Mouse (Mus musculus) megakaryocyte, embryonic 14.5 days (primary cell): Measurements from ENCODE around the gene Ubqln4. TPM values are rescaled to one million over a fixed set of nuclear protein-coding genes. Genes with fewer than 3 reads are reported as not detected.
"Not testable (repeated sequence)": the region's sequence is repeated elsewhere in the genome, so short reads cannot be mapped to it uniquely, and the experiment has no call there.

Source experiments
- H3K27me3 ChIP-seq: replicated peaks from 2 replicates; pipeline ENCODE3; 2012; ENCODE audit warnings: inconsistent platforms
- H3K36me3 ChIP-seq: replicated peaks from 2 replicates; pipeline ENCODE3; 2012; ENCODE audit warnings: low read length, inconsistent platforms, mixed read lengths
- H3K4me1 ChIP-seq: 2 replicates; pipeline ENCODE4 v1.6.1; 2012; ENCODE audit warnings: inconsistent platforms
- H3K4me3 ChIP-seq: replicated peaks from 2 replicates; pipeline ENCODE3; 2012; ENCODE audit warnings: moderate library complexity, mild to moderate bottlenecking, inconsistent platforms
- H3K9me3 ChIP-seq: 2 replicates; pipeline ENCODE4 v1.6.1; 2012; ENCODE audit warnings: inconsistent platforms
- FLI1 ChIP-seq: IDR thresholded peaks from 2 replicates; pipeline ENCODE4 v1.6.1; 2012; ENCODE audit warnings: low read length, inconsistent platforms, mixed read lengths
- GATA1 ChIP-seq: IDR thresholded peaks from 3 replicates; pipeline ENCODE4 v1.6.1; 2012; ENCODE audit warnings: mixed read lengths, low read length, inconsistent platforms, borderline replicate concordance
- polyA plus RNA-seq: library from polyadenylated mRNA; stranded (reverse); fragments of >175 nt; gene quantifications from 2 replicates; pipeline ENCODE4 v1.2.3, GENCODE M21; 2012; ENCODE audit warnings: low replicate concordance; ENCODE audit not compliant: insufficient read depth

The Ubqln4 gene
- polyA plus RNA-seq, 1 experiment: 26.1 TPM

GRCm38 (mm10) chr3:88566116-88566515 is 12.6 kb downstream of the Ubqln4 start:
- TF ChIP-seq FLI1 (no peak), GATA1 (no peak)
- Histone ChIP-seq H3K4me1 (peaks cover 22% of the 10 kb centered on the region), H3K36me3 (peaks cover 92% of the 10 kb centered on the region), H3K4me3 (no peak overlapping the region), H3K9me3 (no peaks in the 10 kb centered on the region), H3K27me3 (no peaks in the 10 kb centered on the region)

DNA sequence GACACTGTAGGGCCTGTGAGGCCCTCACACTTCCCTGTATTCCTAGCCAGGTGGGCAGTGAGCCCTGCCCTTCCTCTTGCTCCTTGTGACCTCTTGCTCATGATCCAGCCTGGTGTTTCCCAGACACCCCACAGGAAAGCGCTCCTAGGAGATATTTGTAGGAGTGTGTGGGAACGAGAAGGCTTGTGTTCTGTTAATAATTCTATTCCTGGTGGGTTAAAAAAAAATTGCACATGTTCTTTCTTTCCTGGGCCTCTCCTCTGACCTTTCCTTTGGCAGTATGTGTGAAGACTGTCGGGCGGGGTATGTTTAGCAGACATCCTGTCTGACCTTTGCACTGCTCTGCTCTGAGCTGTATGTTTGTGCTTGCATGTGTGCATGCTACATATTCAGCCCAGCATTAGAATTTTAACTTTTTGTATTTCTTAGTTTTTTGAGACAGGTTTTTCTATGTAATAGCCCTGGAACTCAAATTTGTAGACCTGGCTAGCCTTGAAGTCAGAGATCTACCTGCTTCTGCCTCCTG is 13.0 kb downstream of the Ubqln4 start:
- TF ChIP-seq FLI1 (no peak), GATA1 (no peak)

DNA sequence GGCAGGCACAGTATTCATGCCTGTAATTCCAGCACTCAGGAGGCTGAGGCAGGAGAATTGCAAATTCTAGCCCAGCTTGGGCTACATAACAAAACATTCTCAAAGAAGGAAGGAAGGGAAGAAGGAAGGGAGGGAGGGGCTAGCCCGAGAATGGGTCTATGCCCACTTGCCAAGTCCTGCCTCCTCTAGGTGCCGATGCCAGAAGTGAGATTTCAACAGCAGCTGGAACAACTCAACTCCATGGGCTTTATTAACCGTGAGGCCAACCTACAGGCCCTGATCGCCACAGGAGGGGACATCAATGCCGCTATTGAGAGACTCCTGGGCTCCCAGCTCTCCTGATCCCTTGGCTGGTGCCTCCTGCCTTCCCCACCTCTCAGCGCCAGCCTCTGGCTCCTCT is 14.3 kb downstream of the Ubqln4 start:
- Histone ChIP-seq H3K4me1 (peaks cover 14% of the 10 kb centered on the region), H3K36me3 (peaks cover 74% of the 10 kb centered on the region), H3K4me3 (no peak overlapping the region), H3K27me3 (no peaks in the 10 kb centered on the region), H3K9me3 (no peaks in the 10 kb centered on the region)
- TF ChIP-seq FLI1 (no peak), GATA1 (no peak)

More for the DNA sequence above, 13.0 kb downstream of the Ubqln4 start:
- Histone ChIP-seq H3K36me3 (peaks cover 87% of the 10 kb centered on the region), H3K27me3 (no peaks in the 10 kb centered on the region), H3K4me1 (peaks cover 22% of the 10 kb centered on the region), H3K9me3 (no peaks in the 10 kb centered on the region), H3K4me3 (no peak overlapping the region)

- H3K36me3 ChIP-seq: peaks cover 67% of the 10 kb centered on the region
Measured at GRCm38 (mm10) chr3:88568615-88569014, 15.1 kb downstream of the Ubqln4 start.

GRCm38 (mm10) chr3:88569093-88569492 is 15.5 kb downstream of the Ubqln4 start:
- H3K27me3 ChIP-seq: no peaks in the 10 kb centered on the region
- TF ChIP-seq GATA1 (no peak), FLI1 (no peak)
- H3K9me3 ChIP-seq: no peaks in the 10 kb centered on the region
- peaks cover 62% of the 10 kb centered on the region for H3K36me3 ChIP-seq
- H3K4me1 ChIP-seq: peaks cover 17% of the 10 kb centered on the region
- H3K4me3 ChIP-seq: no peak overlapping the region

More at GRCm38 (mm10) chr3:88568615-88569014, 15.1 kb downstream of the Ubqln4 start:
- H3K4me1 ChIP-seq: peaks cover 14% of the 10 kb centered on the region
- H3K4me3 ChIP-seq: no peak overlapping the region
- H3K27me3 ChIP-seq: no peaks in the 10 kb centered on the region
- no peaks in the 10 kb centered on the region for H3K9me3 ChIP-seq
- no peak for TF ChIP-seq GATA1
- no peak for TF ChIP-seq FLI1

DNA sequence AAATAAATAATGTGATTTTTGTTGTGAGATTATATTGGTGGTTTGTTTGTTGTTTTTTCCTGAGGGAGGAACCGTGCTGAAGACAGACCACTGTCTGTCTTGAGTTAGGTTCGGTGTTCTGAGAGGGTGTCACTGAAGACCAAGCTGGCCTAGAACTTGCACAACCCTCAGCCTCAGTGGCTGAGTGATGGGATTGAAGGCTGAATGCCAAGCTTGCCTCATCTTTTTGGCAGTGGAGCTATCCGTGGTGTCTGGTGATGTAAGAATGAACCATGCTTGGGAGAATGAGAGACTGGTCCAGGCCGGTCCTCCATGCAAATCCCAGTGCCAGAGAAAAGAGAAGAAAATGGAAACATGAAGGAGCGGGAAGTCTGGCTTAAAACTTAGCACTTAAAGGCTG is 16.1 kb downstream of the Ubqln4 start:
- Histone ChIP-seq H3K4me1 (peaks cover 17% of the 10 kb centered on the region), H3K4me3 (no peak overlapping the region), H3K36me3 (peaks cover 56% of the 10 kb centered on the region), H3K27me3 (no peaks in the 10 kb centered on the region), H3K9me3 (no peaks in the 10 kb centered on the region)
- TF ChIP-seq GATA1 (no peak), FLI1 (no peak)

DNA sequence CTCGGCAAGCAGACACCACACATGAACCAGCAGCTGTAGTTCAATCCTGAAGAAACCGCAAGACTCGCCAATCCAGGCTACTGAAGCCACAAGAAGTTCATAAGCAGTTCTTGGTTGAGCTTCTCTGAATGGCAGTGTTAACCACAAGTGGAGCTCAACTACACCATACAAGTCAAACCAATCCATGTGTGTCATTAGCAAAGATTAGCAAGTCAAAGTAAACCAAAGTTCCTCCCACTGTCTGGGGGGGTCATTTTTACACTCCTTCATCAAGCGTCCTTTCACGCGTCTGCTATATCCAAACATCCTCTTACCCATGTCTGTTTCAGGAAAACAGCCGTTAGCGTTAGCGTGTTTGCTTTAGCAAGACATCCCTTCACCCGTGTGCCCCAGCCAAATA is 16.8 kb downstream of the Ubqln4 start:
- Histone ChIP-seq H3K36me3 (peaks cover 49% of the 10 kb centered on the region), H3K4me1 (peaks cover 17% of the 10 kb centered on the region), H3K27me3 (no peaks in the 10 kb centered on the region), H3K9me3 (no peaks in the 10 kb centered on the region), H3K4me3 (no peak overlapping the region)
- TF ChIP-seq GATA1: no peak
- no peak for TF ChIP-seq FLI1

- no peaks in the 10 kb centered on the region for H3K27me3 ChIP-seq
- peaks cover 34% of the 10 kb centered on the region for H3K36me3 ChIP-seq
- H3K4me3 ChIP-seq: no peak overlapping the region
- no peaks in the 10 kb centered on the region for H3K9me3 ChIP-seq
- peaks cover 20% of the 10 kb centered on the region for H3K4me1 ChIP-seq
- TF ChIP-seq GATA1 (no peak), FLI1 (no peak)
Measured at GRCm38 (mm10) chr3:88571856-88572255, 18.3 kb downstream of the Ubqln4 start.

- Histone ChIP-seq H3K4me1 (peaks cover 17% of the 10 kb centered on the region), H3K36me3 (peaks cover 27% of the 10 kb centered on the region), H3K4me3 (no peak overlapping the region), H3K27me3 (no peaks in the 10 kb centered on the region), H3K9me3 (no peaks in the 10 kb centered on the region)
- TF ChIP-seq FLI1: no peak
- TF ChIP-seq GATA1: no peak
Measured at GRCm38 (mm10) chr3:88572835-88573234, 19.3 kb downstream of the Ubqln4 start.

- Histone ChIP-seq H3K36me3 (peaks cover 17% of the 10 kb centered on the region), H3K27me3 (no peaks in the 10 kb centered on the region), H3K4me1 (peaks cover 15% of the 10 kb centered on the region), H3K9me3 (no peaks in the 10 kb centered on the region), H3K4me3 (no peak overlapping the region)
- no peak for TF ChIP-seq GATA1
- no peak for TF ChIP-seq FLI1
Measured at GRCm38 (mm10) chr3:88573810-88574209, 20.3 kb downstream of the Ubqln4 start.

DNA sequence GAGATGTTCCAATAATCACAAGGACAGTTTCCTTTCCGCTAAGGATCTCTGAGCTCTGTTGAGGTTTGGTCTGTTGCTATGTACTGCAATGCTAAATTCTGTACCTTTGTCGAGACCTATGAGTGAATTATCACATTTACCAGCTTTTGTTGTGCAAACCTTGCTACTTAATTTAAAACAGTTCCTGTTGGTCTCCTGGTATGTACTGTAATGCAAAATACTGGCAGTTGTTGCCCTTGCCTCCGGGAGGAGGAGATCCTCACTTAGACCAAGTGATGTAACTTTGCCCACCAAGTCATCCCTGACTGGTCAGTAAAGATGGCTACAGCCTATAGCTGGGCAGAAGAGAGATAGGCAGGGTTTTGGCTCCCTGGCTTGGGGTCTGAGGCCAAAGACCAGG is 22.0 kb downstream of the Ubqln4 start, which contains the start of gene Ssr2:
Ssr2 (plus strand) TSS at position 337 of the 400 bp plus-strand sequence.
- H3K9me3 ChIP-seq: no peaks in the 10 kb centered on the region
- TF ChIP-seq GATA1: no peak
- no peak for TF ChIP-seq FLI1
- no peaks in the 10 kb centered on the region for H3K27me3 ChIP-seq
- no peaks in the 10 kb centered on the region for H3K36me3 ChIP-seq
- no peak within 1 kb of the TSS for H3K4me3 ChIP-seq
- peaks cover 26% of the 10 kb centered on the region for H3K4me1 ChIP-seq

GRCm38 (mm10) chr3:88577846-88578245 is 24.3 kb downstream of the Ubqln4 start:
- not testable (repeated sequence) for H3K4me3 ChIP-seq, H3K27me3 ChIP-seq, H3K9me3 ChIP-seq
- peaks cover 34% of the 10 kb centered on the region for H3K4me1 ChIP-seq
- H3K36me3 ChIP-seq: peaks cover 18% of the 10 kb centered on the region
